Mouse (Mus musculus) liver, embryonic 15.5 days (tissue): ENCODE data around the gene Osr1. TPM values are rescaled to one million over a fixed set of nuclear protein-coding genes. Genes with fewer than 3 reads are reported as not detected.

ENCODE experiments used
- ATAC-seq: fragments of 200-750 bp; cut with Nextera tagmentation; 2 replicates; pipeline ENCODE4 v1.8.0; 2017; ENCODE audit warnings: moderate number of reproducible peaks, mild to moderate bottlenecking, moderate library complexity; ENCODE audit not compliant: insufficient read depth
- H3K27ac ChIP-seq: fragments of 300-500 bp; sonication (generic); replicated peaks from 2 replicates; pipeline ENCODE4 v1.5.1; 2015; ENCODE audit warnings: mild to moderate bottlenecking, inconsistent platforms
- H3K27me3 ChIP-seq: fragments of 300-500 bp; sonication (generic); 2 replicates; pipeline ENCODE4 v1.6.1; 2015; ENCODE audit warnings: mild to moderate bottlenecking, inconsistent platforms
- H3K36me3 ChIP-seq: fragments of 300-500 bp; sonication (generic); replicated peaks from 2 replicates; pipeline ENCODE4 v1.6.1; 2015; ENCODE audit warnings: moderate library complexity, mild to moderate bottlenecking, inconsistent platforms
- H3K4me1 ChIP-seq: fragments of 300-500 bp; sonication (generic); replicated peaks from 2 replicates; pipeline ENCODE4 v1.6.1; 2015; ENCODE audit warnings: inconsistent platforms
- H3K4me2 ChIP-seq: fragments of 300-500 bp; sonication (generic); 2 replicates; pipeline ENCODE4 v1.6.1; 2015; ENCODE audit warnings: moderate library complexity, mild to moderate bottlenecking, inconsistent platforms
- H3K4me3 ChIP-seq: fragments of 300-500 bp; sonication (generic); replicated peaks from 2 replicates; pipeline ENCODE4 v1.5.1; 2015; ENCODE audit warnings: mild to moderate bottlenecking, inconsistent platforms
- H3K9ac ChIP-seq: fragments of 300-500 bp; sonication (generic); 2 replicates; pipeline ENCODE4 v1.6.1; 2015; ENCODE audit warnings: moderate library complexity, mild to moderate bottlenecking, inconsistent platforms
- H3K9me3 ChIP-seq: fragments of 300-500 bp; sonication (generic); replicated peaks from 2 replicates; pipeline ENCODE4 v1.6.1; 2016; ENCODE audit warnings: inconsistent platforms
- WGBS: fragments of 180-500 bp; shearing (Covaris S2); methylation state at CpG from one replicate; pipeline ENCODE4 v1.1.7; 2015; ENCODE audit warnings: mixed read lengths; ENCODE audit not compliant: insufficient replicate concordance; 5-methylcytosine and 5-hydroxymethylcytosine counted together
- polyA plus RNA-seq: library from polyadenylated mRNA; unstranded; fragments of >200 nt; fragmentation: Nextera tagmentation; extraction: Ambion mirVana; gene quantifications from 2 replicates; pipeline ENCODE4 v1.2.1, GENCODE M21; 2015

The Osr1 gene
- polyA plus RNA-seq: 0.50 and 0.63 TPM in 2 replicates

DNA sequence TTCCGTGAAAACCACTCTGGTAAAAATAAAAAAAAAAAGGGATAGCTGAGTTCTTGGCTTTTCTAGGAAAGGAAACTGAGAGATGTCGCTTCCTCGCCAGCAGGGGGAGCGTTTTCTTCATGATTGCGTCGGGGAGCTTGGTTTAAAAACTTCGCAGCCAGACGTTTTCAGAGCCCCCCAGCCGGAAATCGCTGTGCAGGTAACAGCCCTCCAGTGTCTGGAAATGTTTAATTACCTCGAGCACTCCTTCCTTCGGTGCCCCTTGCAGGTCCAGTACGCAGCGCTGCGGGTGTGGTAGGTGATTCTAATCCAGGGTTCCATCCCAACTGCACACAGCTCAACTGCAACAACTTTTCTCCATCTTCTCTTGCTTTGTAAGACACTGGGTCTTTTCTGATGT, at the start of gene Osr1:
TSS of gene Osr1 (plus strand) at position 146 of the 400 bp plus-strand sequence.
- Histone ChIP-seq H3K27me3 (peaks cover 54% of the 10 kb centered on the region), H3K9me3 (no peaks in the 10 kb centered on the region), H3K27ac (no peak within 1 kb of the TSS), H3K36me3 (no peaks in the 10 kb centered on the region), H3K4me2 (peak within 1 kb of the TSS; percentile 57), H3K9ac (no peak within 1 kb of the TSS; the same call in 1 of the 2 replicates), H3K4me1 (no peaks in the 10 kb centered on the region), H3K4me3 (peak within 1 kb of the TSS; percentile 32)
- no peak for ATAC-seq
- under 1% methylated on average over 15 of the region's 15 CpGs for WGBS

DNA sequence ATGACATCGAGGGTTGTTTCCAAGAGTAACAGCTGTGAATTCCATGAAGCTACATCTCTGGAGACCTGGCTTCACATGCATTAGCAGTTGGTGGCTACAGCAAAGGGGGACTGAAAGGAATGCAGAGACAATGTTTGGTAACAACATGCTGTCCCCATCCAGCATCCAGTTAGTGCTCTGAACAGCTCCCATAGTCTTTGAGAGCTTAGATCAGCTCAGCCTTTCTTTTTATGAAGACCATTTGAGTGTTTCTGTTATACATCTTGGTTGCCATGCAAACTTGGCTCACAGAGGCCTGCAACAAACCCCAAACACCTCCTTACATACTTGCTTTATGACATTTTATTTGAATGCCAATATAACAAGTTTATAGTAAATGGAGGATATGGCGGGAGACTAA, 19.6 kb upstream of the Osr1 start:
- no peak for ATAC-seq
- Histone ChIP-seq H3K27me3 (no peaks in the 10 kb centered on the region), H3K9ac (no peak overlapping the region), H3K9me3 (no peaks in the 10 kb centered on the region), H3K4me2 (no peak overlapping the region), H3K4me3 (no peak overlapping the region), H3K27ac (no peak overlapping the region), H3K4me1 (no peaks in the 10 kb centered on the region), H3K36me3 (no peaks in the 10 kb centered on the region)
- WGBS: 63% methylated on average over 2 of the region's 2 CpGs

DNA sequence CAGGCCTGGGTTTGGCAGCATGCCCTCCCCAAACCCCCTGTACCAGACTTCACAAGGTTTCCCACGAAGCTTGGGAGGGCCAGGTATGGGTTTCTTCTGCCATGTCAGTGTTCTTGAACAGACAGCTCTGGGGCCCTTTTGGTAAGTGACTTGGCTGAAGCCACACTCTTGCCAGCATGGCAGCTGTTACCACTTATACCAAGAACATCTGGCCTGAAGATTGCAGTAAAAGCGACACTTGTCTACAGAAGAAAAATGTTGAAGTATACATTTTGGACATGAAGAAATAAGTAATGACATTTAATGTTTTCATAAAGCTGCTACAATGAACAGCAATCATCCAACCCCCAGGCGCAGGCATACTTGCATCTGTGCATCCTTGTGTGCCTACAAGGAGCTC, 5.0 kb upstream of the Osr1 start:
- H3K27ac ChIP-seq: no peak overlapping the region
- no peak overlapping the region for H3K4me3 ChIP-seq
- H3K9me3 ChIP-seq: no peaks in the 10 kb centered on the region
- H3K4me2 ChIP-seq: no peak overlapping the region
- H3K4me1 ChIP-seq: no peaks in the 10 kb centered on the region
- no peak overlapping the region for H3K9ac ChIP-seq
- H3K36me3 ChIP-seq: no peaks in the 10 kb centered on the region
- H3K27me3 ChIP-seq: peaks cover 5% of the 10 kb centered on the region; the same call in 1 of the 2 replicates
- WGBS: 51% methylated on average over 3 of the region's 3 CpGs
- no peak for ATAC-seq

DNA sequence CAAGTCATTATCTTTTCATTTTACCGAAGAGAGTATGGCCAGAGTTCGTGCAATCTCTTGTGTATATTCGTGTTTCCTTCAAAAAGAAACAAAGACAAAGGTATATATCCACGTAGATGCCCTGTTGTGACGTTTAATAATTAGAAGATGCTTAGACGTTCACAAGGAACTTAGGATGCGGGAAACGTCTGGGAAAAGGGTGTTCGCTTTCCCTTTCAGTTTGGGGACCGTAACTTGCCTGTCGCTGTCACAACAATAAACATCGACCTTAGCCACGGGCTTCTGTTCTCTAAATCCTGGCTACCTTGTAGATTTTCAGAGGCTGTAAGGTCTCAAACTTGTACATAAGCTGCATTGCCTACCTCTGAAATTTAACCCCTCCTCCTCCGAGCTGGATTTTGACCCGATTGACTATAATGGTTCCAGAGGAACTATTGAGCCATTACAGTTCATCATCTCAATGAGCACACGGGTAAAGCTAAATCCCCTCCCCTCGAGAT, 630 bp downstream of the Osr1 start:
- Histone ChIP-seq H3K36me3 (no peaks in the 10 kb centered on the region), H3K27ac (no peak overlapping the region), H3K4me3 (peak overlapping the region; percentile 32), H3K9me3 (no peaks in the 10 kb centered on the region), H3K4me2 (peak overlapping the region; percentile 57), H3K4me1 (no peaks in the 10 kb centered on the region), H3K9ac (no peak overlapping the region; the same call in 1 of the 2 replicates), H3K27me3 (peaks cover 60% of the 10 kb centered on the region)
- under 1% methylated on average over 17 of the region's 17 CpGs for WGBS
- no peak for ATAC-seq

DNA sequence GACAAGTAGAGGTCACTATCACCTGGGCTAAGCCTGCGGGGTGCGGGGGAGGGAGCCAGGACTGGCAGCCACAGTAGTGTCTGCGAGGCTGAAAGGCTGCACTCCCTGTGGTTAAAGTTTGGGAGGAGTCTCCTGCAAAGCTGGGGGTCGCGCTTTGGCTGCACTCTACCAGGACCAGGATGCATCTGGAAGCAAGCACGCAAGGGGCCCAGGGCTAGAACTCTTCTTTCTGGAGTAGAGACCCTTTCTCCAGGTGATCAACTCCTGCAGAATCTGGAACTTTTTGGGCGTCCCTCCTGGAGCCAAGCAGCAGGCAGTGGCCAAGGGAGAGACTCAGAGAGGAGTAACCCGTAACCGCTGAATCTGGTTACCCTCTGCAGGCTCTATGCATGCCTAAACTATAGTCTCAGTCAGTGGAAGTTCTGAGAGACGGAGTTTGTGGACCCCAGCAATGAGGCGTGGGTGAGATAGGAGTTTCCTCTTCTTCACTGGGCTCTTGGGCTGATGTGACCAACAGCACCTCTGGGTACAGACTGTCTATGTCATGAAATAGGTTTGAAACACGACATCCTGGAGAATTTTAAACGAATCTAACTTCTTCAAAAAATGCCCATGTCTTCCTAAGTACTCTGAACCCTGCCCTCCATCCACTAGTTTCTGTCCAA, 1.5 kb downstream of the Osr1 start:
- Histone ChIP-seq H3K9ac (no peak overlapping the region), H3K4me1 (no peaks in the 10 kb centered on the region), H3K9me3 (no peaks in the 10 kb centered on the region), H3K27ac (no peak overlapping the region), H3K27me3 (peaks cover 69% of the 10 kb centered on the region), H3K36me3 (no peaks in the 10 kb centered on the region), H3K4me2 (no peak overlapping the region), H3K4me3 (no peak overlapping the region)
- WGBS: 5% methylated on average over 13 of the region's 13 CpGs
- no peak for ATAC-seq

DNA sequence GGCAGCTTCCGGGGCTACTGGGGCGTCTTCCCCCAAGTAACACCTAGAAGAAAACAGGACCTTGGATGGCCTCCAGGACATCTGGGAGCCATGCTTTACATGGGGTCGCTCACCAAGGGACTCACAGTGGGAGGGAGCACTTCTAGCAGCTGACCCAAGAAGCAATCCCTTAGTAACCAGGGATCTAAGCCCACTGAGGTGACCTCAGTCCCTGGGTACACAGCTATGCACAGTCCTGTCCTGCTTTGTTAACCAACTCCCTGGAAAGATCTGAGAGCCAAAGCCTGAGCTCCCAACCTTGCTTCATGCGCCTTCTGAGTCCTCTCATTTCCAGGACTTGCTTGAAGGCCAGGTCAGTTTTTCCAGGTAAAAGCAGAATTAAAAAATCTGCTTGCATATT, 2.1 kb downstream of the Osr1 start:
- no peak overlapping the region for H3K9ac ChIP-seq
- no peaks in the 10 kb centered on the region for H3K36me3 ChIP-seq
- ATAC-seq: no peak
- H3K27me3 ChIP-seq: peaks cover 75% of the 10 kb centered on the region
- no peaks in the 10 kb centered on the region for H3K4me1 ChIP-seq
- no peak overlapping the region for H3K4me2 ChIP-seq
- no peaks in the 10 kb centered on the region for H3K9me3 ChIP-seq
- H3K4me3 ChIP-seq: no peak overlapping the region
- WGBS: 15% methylated on average over 4 of the region's 4 CpGs
- H3K27ac ChIP-seq: no peak overlapping the region

DNA sequence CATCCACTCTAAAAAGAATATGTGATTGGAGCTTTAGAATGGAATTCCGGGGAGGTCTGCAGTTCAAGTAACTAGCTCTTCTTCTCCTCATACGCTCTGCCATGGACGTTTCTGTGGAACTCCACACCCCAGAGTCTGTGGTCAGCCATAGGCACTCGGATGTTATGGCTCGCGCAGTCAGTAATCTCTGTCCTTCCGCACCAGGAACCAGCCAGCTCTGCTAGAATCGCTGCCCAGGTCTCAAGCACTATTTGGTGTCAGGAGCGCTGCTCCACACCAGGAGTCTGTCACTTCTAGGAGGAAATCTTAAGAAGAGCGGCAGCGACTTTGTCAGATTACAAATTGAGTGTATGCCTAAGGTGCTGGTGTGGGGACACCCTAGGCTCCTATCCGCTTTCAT, 3.8 kb downstream of the Osr1 start:
- Histone ChIP-seq H3K4me2 (peak overlapping the region; percentile 53), H3K36me3 (no peaks in the 10 kb centered on the region), H3K27me3 (peaks cover 91% of the 10 kb centered on the region), H3K4me3 (0 out of 2 replicates have a peak overlapping the region, but pooled peaks have one; percentile 35), H3K9ac (no peak overlapping the region), H3K4me1 (no peaks in the 10 kb centered on the region), H3K9me3 (no peaks in the 10 kb centered on the region), H3K27ac (no peak overlapping the region)
- no peak for ATAC-seq
- WGBS: 4% methylated on average over 12 of the region's 12 CpGs

DNA sequence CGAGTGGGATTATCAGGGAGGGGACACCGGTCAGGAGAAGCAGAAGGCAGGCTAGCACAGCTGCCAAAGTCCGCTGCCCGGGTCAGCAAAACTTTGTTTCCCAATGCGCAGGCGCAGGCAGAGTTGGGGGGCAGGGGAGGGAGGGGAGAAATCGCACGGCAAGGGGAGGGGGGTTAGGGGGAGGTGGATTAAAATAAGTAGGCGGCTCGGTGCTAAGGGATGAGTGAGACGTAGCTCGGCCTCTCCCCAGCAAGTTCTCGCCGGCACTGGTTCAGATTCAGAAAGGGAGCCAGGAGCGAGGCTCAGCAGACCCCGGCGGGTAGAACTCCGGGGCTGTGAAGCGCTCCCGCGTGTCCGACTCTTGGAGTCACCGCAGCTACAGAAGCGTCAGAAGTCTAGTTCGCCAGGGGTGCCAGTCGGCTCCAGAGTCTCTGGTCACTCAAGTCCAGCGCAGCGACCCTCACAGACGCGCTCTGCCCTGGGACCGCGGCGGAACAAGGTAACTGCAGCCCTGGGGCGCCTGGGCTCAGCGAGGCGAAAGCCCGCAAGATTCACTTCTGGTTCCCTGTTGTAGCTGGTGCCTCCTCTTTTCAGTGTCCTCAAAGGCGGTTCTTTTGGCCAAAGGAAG, 4.4 kb downstream of the Osr1 start:
- H3K27ac ChIP-seq: no peak overlapping the region
- ATAC-seq: no peak
- H3K4me1 ChIP-seq: no peaks in the 10 kb centered on the region
- H3K9me3 ChIP-seq: no peaks in the 10 kb centered on the region
- H3K4me3 ChIP-seq: peak overlapping the region; percentile 35
- no peaks in the 10 kb centered on the region for H3K36me3 ChIP-seq
- peaks cover 98% of the 10 kb centered on the region for H3K27me3 ChIP-seq
- WGBS: under 1% methylated on average over 38 of the region's 38 CpGs
- no peak overlapping the region for H3K9ac ChIP-seq
- H3K4me2 ChIP-seq: peak overlapping the region; percentile 53

DNA sequence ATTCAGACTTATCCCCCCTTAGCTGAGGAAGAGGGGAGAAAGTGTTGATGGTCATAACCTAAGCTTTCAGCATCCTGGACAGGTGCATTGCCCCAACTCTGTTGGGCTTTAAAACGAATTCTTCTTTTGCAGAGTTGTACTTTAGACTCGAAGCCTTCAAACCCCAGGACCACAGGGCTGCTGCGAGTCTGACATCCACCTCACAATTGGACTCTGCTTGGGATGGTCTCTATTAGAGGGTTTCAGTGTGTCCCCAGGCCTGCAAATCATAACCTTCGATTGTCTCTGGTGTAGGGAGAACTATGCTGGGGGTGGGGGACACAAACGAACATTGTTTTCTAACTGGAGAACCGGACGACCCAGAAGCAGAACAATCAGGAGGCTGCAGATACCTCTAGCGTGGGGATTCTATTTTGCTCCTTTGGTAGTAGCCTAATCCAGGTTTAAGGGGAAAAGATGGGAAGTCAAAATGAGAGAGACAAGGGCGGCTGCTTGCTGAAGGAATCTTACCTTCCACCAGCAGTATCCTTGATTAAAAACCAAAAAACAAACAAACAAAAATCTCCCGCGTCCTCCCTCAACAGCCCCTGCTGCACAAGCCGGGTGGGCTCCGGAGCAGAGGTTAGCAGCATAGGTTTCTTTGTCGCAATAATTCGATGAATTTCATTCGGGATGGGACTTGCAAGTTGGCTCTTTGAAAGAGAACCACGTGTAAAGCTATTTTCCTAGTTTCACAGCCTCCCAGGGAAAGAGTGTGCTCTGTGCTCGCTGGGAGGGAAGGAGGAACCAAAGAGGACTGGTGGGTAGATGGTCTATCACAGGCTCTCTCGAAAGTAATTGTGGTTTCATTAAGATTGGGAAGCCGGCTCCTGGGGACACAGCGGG, 5.5 kb downstream of the Osr1 start:
- Histone ChIP-seq H3K9ac (no peak overlapping the region), H3K9me3 (no peaks in the 10 kb centered on the region), H3K4me1 (no peaks in the 10 kb centered on the region), H3K27ac (no peak overlapping the region), H3K4me3 (no peak overlapping the region), H3K36me3 (no peaks in the 10 kb centered on the region), H3K4me2 (no peak overlapping the region), H3K27me3 (peaks cover 99% of the 10 kb centered on the region)
- 3% methylated on average over 21 of the region's 21 CpGs for WGBS
- no peak for ATAC-seq

DNA sequence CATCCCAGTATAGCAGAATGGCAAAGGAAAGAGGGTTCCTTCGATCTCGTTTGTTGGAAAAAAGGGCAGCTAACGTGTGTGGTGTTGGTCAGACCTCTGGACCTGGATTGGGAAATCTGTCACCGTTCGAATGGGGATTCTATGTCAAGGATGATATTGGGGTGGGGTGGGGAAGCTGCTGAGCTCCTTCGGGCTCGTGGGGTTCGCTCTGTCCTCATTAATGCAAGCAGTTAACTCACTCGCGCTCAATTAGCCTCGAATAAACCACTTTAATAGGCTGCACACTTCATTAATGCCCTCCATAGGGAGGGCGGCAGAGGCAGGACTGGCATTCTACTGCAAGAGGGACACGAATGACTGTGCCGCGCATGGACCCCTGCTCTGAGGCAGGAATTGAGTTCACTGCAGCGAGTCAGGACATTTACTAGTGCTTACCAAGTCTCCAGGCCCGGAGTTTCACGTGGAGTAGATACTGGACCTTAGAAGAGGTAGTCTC, 6.2 kb downstream of the Osr1 start:
- no peak overlapping the region for H3K9ac ChIP-seq
- H3K4me2 ChIP-seq: no peak overlapping the region
- H3K4me3 ChIP-seq: no peak overlapping the region
- WGBS: 6% methylated on average over 18 of the region's 18 CpGs
- no peaks in the 10 kb centered on the region for H3K36me3 ChIP-seq
- H3K4me1 ChIP-seq: no peaks in the 10 kb centered on the region
- no peaks in the 10 kb centered on the region for H3K9me3 ChIP-seq
- no peak for ATAC-seq
- no peak overlapping the region for H3K27ac ChIP-seq
- peaks cover 99% of the 10 kb centered on the region for H3K27me3 ChIP-seq

DNA sequence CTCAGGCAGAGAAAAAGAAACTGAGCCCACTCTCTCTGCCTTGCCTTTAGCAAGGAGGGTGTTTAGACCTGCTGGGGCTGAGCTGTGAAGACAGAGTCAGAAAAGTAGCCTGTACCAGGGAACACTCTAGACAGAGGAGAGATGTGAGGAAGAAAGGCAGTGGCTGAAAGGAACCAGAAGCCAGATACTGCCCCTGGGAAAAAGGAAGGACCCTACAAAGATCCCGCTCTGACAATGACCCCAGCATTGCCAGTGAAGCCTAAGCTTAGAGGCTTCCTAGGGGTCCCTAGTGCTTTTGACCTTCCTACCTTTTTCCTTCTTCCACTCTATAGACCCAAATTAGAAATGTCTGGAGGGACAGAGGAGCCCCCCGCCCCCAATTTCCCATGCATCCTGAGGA, 7.7 kb downstream of the Osr1 start:
- H3K4me2 ChIP-seq: no peak overlapping the region
- no peaks in the 10 kb centered on the region for H3K4me1 ChIP-seq
- peaks cover 100% of the 10 kb centered on the region for H3K27me3 ChIP-seq
- H3K4me3 ChIP-seq: no peak overlapping the region
- no peak overlapping the region for H3K9ac ChIP-seq
- H3K9me3 ChIP-seq: no peaks in the 10 kb centered on the region
- ATAC-seq: no peak
- H3K36me3 ChIP-seq: no peaks in the 10 kb centered on the region
- WGBS: 4% methylated on average over 2 of the region's 2 CpGs
- no peak overlapping the region for H3K27ac ChIP-seq
